Mouse (Mus musculus) layer of hippocampus, adult 18-20 months (tissue): ENCODE data around the gene Tmem131. TPM values are rescaled to one million over a fixed set of nuclear protein-coding genes. Genes with fewer than 3 reads are reported as not detected.
A peak's percentile ranks its signal among the peaks of the same experiment; 100 is the strongest.
"Not testable (repeated sequence)": the region's sequence is repeated elsewhere in the genome, so short reads cannot be mapped to it uniquely, and the experiment has no call there.

Experiments
- DNase-seq, 2 experiments: peaks; one replicate each; pipeline ENCODE4 v3.0.0; 2022; ENCODE audit warnings: low spot score in 2 of 2
- total RNA-seq, 2 experiments: library from RNA; stranded (reverse); gene quantifications; 2 replicates each; pipeline ENCODE4 v1.2.3; 2021

Tmem131 gene
- total RNA-seq, 2 experiments from 2014 or later: 51.2 to 55.0 TPM

DNA sequence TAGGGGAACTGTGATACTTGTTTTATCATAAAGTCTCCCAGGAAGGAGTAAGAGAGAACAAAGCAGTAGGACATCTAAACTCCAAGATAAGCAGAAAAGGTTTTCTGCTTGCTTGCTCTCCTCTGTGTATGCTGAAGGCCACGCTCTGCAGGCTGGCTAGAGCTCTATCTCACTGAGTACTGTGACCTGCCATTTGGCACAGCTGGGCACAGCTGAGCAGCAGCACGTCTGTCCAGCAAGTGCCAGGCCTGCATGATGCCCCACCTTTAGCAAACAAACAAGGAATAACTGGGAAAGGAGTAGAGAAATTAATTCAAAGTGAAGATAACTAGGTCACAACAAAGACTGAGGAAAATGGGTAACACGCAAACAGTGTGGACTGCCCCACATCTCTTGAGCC, 103.6 kb downstream of the Tmem131 start:
- DNase-seq: no peak

DNA sequence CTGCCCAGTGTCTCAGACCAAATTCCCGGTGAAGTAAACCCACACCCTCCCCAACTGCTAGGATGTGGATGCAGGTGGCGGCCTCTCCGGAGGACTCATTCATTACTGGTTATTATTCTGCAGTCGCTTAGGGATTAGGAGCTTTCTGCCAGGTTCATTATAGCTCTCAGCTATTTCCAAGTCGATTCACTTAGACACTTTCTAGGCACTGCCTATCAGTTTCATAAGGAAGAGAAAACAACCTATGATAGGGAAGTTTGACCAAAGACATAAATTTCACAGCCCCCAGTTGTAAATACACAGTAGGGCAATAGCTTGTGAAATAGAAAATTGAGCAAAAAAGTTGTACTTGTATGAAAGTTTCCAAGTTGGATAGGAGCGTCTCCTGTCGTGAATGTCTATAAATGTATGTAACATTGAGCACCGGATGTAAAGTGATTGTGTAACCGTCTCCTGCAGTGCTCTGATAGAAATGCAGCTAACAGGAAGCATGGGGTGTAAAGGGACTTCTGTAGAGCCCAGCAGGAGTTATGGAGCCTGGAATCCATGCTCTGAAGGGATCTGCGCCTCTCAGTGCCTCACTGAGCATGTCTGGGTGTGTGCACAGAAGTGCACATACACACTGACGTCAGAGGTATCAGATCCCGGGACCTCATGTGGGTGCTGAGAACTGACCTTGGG, 107.1 kb downstream of the Tmem131 start:
- DNase-seq: no peak

DNA sequence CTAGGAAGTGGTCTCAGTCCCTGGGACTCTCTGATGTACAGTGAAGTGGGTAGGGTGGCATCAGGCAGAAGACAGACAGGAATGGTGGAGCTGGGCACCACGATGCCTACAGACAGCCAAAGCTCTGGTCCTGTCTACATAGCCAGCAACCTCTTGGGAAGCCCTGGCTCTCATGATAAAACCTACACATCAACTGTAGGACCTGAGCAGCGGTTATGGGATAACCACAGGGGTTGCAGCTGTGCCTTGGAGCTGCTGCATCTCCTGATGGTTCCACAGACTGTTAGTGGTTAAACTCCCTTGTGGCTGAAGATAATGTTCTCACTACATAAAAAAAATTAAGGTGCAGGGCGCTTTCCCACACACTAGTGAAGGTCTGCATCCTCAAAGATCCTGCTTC, 107.9 kb downstream of the Tmem131 start:
- no peak for DNase-seq

DNA sequence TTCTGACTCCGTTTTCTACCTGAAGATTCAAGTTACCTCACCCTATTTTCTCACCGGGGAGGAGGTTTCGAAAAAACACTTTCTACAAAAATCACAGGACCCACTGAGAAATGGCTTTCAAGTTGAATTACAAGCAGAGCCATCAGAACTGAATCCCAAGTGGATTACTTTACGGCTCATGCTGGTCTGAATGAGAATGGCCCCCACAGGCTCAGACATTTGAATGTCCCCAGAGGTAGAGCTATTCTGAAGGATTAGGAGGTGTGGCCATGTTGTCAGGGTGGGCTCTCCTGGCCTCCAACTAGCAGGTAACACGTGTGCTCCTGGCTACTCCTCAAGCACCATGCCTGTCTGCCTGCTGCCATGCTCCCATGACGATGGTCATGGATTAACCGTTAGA, 109.4 kb downstream of the Tmem131 start:
- DNase-seq: no peak

DNA sequence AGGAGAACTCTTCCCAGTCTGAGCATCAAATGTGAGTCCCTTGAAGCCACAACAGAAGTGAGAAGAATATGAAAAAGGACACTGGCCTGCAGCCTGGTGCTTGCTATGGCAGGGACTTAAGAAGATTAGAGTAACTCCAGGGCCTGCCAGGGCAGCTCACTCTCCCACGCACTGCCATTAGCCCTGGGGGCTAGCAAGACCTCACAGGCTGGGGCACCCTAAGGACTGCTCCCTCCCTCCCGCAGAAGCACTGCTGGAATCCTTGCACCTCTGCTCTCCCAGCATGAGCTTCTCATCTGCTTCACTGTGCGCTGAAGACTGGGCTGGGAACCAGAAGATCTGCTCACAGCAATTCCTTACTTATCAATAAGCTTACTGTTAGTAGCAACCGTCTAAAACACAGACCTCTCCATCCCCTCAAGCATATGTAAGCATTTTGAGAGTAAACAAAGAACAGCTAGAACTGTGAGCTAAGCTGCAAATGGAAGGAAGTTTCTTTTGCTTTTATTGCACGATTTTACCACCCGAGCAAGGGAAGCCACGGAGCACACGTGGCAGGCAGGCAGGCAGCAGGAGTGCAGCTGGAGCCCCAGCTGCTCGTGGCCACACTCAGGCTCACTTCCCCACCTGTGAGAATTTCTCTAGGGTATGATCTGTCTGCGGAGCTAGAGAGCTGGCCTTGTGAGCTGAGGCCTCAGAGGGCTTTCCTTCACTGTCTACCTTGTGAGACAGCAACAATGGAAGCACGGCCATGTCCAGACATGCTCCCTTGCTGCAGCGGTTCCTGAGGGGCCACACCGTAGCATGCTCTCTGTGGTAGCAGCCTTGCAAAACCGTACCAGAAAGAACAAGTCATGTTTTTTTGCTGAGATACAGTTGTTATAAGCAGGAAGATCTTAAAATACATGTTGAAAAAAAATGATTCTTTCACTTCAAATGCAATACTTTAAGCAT, 112.3 kb downstream of the Tmem131 start:
- no peak for DNase-seq

DNA sequence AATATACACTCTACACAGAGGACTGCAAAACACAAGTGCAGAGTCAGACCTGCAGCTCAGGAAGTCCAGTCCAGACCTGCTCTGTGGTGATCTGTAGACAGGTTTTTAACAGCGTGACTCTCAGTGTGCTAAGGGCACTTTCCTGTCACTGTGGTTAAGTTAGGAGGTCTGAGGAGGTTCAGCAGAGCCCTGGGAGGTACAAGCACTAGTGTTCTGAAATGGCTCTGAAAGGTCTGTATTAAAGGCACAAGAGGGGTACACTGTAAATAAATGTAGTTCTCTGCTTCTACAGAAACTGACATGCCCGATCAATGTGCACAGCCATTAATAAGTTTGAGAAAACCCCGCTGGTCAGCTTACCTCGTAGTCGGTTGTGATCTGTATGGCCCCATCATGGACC, 119.1 kb downstream of the Tmem131 start:
- DNase-seq: no peak

DNA sequence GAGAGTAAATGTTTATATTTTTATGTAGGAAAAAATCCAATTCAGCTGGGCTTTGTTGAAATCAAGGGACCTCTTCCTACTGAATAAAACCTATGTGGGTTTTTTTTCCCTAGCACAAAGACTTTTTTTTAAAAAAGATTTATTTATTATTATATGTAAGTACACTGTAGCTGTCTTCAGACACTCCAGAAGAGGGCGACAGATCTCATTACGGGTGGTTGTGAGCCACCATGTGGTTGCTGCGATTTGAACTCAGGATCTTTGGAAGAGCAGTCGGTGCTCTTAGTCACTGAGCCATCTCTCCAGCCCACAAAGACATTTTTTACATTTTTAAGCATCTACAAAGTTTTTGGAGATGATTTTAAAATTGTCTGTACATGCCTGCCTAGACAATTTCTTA, 121.5 kb downstream of the Tmem131 start:
- not testable (repeated sequence) for DNase-seq

DNA sequence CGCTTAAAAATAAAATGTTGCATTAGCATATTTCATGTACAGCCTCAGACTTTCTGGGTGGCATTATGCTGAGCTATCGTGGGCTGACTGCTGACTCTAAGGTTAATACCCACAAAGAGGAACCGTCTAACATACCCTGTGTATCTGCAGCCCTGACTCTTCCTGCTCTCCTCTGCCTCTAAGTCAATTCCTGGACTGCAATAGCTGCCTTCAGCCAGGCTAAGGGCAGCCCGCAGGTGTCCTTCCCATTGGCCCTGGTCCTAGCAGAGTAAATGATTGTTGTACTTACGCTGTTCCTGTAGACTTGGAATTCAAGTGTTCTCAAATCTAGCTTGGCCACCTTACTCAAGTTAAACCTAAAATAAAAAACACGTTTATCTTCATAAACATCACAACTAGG, 128.3 kb downstream of the Tmem131 start:
- no peak for DNase-seq

DNA sequence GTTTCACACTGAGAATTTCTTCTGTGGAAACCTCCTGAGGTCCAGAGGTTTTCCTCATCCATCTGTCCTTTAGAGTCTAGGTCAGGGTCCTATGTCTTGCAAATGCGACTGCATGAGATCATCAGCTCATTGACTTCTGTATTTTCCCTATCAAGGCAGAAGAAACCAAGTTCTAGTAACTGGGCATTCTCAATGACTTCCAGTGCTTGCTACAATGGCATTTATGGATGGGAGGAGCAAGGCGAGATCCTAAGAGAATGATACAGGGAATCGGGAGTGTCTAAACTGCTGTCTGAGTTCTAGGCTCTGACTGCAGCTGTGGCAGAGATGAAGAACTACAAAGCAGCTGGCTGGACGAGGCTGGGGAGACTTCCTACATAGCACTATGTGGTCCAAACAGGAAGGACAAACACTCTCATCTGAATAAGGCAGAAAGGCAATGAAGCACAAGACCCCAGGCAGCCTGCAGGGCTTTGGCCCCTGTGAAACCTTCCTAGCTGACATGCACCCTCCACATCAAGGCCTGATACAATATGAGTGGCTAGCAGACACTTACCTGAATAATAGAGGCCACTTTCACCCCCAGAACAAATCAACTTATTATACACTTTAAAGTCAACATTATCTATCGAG, 129.1 kb downstream of the Tmem131 start:
- DNase-seq: no peak

DNA sequence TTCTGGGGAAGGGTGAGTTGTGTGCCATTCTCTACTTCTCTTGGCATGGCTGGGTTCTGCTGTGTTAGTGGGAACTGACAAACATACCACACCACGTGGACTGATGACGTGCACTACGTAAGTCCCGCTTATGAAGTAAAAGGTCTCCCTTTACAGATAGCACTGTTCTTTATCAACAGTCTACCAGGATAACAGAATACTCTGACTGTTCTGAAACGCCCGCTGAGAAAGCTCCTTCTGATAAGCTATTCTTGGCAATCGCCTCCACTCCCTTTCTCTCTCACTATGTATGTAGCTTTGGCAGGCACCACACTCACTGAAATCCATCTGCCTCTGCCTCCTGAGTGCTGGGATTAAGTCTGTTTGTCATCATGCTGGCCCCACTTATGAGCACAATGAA, 130.1 kb downstream of the Tmem131 start:
- DNase-seq: peak; percentile 67 to 89

DNA sequence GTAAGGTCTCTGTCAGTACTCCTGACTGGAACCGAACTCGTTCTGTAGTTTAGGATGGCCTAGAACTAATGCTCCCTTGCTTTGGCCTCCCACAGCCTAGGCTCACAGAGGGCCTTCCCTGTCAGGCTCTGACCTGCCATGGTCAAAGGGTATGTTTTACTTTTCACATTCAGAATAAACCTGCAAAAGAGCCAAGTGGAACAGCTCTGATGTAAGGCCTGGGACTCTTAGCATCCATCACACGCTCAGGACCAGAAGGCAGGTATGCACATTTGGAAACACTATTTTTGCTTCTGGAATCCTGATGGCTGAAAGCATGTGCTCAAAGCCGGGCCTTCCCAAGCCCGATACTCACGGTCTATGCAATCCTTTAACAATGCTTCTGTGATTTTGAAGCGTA, 131.7 kb downstream of the Tmem131 start:
- DNase-seq: no peak

DNA sequence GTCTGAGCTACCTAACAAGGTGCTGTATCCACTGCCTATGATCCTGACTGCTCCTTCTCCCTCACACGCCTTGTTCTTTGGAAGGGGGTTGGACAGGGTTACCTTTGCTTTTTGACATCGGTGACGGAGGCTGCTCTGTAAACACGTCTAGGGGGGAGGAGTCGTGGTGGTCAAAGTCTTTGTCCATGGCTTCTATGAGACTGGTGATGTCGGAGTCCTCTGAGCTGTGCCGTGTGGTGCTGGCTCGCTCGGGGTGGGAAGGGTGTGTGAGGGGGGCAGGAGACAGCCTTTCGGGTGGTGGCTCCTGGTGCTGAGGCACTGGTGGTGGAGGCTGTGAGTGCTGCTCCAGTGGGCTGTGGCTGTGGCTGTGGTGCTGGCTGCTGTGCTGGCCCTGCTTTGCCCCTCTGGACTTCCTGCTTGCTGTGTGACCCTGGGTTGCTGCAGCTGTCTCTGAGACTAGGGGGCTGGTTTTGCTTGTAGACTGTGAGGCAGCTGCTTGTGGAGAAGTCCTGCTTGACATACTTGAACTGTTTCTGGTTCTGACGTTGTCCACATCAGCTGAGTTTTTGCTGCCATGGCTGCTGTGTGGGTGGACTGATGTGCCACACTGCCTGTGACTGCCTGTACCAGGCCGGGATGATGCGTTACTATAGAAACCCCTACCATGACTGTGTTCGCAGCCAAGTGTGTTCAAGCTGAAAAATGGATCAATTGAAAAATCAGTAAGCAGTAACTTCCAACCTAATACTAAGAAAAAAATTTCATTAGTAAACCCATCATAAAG, 135.5 kb downstream of the Tmem131 start:
- DNase-seq: peak; percentile 66 to 80

DNA sequence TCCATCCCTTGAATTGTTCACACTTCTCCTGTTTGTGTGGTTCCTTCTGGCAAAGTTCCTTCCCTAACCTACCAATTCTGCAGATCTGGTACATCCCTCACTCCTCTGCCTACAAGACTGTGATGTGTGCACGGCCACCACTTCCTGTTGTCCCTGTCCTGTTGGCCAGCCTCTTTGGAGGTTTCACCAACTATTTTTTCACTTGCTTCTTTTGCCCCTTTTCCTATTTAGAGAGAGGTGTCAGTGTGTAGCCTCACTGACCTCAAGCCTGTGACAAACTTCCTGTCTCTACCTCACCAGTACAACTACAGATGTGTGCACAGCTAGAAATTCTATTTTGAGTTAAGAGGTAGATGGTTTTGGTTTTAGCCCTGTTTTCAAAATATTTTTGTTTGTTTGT, 136.4 kb downstream of the Tmem131 start:
- no peak for DNase-seq

DNA sequence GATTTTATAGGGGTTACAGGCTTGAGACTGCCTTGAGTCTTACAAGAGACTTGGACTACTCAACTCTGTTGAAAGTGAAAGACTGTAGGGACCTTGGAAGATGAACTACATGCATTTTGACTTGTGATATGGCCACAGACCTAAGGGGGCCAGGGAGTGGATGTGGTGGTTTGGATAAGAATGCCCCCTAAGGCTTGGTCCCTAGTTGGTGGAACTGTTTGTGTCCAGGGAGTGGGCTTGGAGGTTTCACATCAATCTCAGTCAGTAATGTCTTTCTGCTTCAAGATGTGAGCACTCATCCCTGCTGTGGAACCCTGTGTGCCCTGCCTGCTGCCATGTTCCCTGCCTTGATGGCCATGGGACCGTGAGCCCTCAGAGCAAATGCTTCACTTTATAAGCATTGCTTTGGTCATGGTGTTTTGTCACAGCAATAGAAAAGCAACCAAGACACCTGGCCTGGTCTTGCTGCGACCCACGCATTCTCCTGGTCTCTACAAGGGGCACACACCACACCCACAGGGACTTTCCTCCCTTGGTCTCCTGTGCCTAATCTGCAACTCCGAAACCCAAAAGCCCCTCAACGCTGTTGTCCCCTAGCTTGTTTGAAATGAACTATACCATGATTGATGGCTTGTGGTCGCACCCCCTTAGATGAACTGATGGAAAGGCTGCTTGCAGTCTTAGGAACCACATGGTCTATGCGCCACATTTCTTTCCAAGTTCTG, 137.1 kb downstream of the Tmem131 start:
- no peak for DNase-seq

DNA sequence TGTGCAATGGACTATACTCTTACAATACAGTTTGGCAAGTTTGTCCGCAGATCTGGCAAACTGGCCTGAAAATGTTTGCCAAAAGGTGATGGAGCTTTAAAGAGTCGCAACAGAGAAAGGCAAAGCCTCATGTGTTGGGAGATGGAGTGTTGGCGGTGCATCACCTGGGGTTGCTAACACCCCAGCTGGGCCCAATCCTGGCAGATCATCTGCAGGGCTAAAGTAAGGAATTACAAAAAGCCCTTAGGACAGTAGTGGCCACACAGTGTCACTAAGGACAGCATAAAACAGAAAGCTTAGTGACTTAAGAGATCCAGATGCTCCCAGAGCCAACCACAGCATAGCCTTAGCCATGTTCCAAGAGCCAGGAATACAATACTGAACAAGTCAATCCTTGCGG, 138.6 kb downstream of the Tmem131 start:
- DNase-seq: no peak

DNA sequence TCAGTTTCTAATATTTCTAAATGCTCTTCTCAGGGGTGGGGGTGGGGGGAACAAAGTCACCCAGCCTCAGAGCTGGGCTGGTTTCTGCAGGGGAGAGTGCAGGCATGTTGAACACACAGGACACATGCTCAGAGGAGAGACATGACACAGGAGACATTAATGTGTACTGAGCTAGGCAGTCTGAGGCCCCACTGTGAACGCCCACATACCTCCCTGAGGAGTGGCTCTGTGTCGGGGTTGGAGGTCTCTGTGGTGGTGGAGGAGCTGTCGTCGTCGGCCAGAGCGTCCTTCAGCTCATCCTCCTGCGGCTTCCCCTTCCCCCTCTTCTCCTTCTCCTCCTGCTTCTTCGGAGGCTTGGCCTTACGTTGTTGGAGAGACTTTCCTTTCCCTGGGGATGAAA, 139.2 kb downstream of the Tmem131 start:
- DNase-seq: no peak

DNA sequence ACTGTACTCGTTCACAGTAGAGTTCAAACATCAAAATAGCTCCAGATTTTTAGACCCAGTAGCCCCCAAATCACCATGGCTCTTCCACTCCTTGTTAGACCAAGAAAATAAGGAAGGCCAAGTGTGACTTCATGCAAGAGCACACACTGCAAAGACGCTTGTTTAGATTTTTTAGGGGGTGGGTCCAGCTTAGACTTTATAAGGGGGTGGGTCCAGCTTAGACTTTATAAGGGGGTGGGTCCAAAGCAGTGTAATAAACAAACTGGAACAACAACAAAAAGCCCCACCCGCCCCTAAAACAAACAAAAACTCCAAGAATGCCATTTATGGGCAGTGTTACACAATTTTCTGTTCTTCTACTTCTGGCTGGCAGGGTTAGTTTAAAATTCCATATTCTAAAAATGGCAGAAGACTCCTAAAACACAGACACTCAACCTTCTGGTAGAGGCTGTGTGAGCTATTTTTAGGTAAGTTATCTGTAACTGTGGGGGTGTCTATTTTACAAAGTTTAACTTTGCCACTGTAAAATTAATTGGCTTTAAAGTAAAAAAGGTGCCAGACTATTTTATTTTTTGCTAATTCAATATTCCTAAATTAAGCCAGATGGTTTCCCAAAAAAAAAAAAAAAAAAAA, 143.0 kb downstream of the Tmem131 start:
- no peak for DNase-seq

DNA sequence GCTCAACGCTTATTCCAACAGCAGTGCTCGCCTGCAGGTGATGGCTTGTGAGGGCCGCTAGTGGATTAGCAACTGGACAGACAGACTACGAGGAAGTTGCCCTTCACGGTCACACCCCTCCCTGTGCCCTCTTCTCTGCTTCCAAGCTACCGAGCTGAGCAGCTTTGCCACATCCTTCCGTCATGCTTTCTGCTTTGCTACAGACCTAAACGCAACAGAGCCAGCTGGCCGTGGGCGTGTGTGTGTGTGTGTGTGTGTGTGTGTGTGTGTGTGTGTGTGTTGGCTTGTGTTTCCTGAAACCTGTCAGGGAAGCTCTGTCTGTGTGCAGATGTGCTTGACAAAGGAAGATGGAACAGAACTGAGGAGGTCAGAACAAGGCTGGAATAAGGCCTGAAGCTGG, 146.0 kb downstream of the Tmem131 start:
- peak; percentile 57 to 80 for DNase-seq

DNA sequence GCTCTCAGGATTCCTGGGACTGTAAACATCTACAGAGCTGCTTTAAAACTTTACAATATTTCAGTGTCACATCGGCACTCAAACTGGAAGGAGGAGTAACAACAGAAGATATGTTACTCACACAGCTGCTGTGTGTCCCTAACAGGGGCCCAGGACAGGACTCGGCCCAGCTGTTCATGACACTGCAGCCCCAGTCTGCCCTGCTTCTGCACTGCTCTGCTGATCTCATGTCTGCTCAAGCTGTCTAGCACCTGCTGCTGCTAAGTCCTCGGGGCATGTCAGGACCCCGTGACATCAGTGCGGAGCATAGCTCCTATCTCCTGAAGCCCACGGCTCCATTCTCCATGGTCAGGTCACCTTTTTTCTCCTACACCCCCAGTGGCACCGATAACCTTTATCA, 146.8 kb downstream of the Tmem131 start:
- DNase-seq: no peak

DNA sequence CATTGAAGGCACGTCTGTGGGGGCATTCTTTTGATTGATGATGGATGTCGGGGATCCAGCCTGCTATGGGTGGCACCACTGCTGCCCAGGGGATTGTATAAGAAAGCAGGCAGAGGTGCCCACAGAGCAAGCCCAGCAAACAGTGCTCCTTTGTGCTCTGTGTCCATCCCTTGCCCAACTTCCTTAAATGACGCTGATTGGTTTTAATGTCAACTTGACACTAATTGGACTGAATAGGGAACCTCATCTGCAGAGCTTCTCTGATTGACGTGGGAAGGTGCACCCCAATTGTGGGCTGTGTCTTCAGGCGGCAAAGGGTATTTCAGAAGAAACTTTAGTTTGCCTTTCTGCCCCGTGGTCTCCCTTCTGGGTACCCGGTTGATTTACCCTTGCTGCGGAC, 154.1 kb downstream of the Tmem131 start:
- DNase-seq: no peak
